Mouse (Mus musculus) common myeloid progenitor, adult 5-6 weeks (primary cell): ENCODE measurements around the gene Hpcal4. TPM values are rescaled to one million over a fixed set of nuclear protein-coding genes. Genes with fewer than 3 reads are reported as not detected.

ENCODE experiments used
- ATAC-seq: replicated peaks from 2 replicates; pipeline ENCODE4 v1.8.0; 2016; ENCODE audit warnings: low read depth, mild to moderate bottlenecking, moderate TSS enrichment, inconsistent platforms; ENCODE audit not compliant: poor library complexity, severe bottlenecking
- total RNA-seq: library from RNA; stranded (forward); fragments of 200-1000, 187-1606 nt; gene quantifications from 2 replicates; pipeline ENCODE4 v1.2.3, GENCODE M21; 2017

The Hpcal4 gene
- total RNA-seq, 1 experiment from 2014 or later, result not detected

DNA sequence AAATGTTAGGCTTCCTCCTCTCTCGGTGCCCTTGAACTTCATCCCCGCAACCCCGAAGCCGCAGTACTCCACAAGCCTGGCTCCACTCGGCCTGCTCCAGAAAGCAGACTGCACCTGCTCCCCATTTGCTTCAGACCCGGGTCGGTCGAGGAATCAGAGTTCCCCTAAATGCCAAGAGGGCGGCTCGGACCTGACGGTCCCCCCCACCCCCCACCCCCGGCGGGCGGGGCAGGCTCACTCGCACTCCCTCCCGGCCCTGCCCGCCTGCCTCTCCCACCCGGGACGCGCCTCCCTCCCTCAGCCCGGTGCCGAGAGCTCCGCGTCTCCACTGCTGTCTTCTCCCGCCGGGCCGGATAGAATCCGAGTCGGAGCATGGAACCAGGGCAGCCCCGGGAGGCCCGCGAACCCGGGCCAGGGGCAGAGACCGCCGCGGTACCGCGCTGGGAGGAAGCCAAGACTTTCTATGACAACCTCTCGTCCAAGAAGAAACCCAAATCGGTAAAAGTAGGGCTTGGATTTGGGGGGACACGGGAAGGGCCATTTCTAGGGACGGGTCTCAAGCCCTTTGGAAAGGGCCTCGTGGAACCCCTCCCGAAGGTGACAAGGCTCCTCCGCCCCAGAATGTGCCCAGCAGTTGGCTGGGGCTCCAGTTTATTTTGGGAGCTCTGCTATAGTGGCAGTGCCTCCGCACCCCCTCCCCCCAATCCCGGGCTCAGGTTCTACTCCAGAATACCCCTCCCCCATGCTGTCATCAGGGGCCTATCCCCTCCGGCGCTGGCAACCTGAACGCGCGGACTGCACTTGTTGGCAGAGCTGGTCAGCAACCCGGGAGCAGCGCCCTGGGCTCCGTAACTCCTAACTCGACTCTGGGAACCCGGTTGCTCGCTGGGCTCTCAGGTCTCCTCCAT lies 18.4 kb downstream of the Hpcal4 start, which contains the start of gene Nt5c1a:
Nt5c1a (plus strand) TSS at position 319 of the 908 bp plus-strand sequence.
- ATAC-seq, result peak; percentile 23; the same call in 1 of the 2 replicates

DNA sequence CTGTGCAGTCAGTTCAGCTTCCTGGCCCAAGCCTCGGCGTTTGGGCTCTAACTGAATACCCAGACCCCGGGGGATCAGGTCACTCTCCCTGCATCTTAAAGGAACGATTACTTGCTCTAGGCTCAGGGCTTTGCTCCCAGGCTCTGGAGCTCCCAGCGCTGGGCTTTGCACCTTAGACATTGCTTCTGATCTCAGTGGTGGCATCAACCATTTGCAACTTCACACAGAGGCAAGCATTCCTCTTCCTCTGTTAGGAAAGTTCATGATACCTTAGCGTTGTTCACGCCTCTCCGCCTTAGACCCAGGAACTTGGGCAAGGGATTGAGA lies 19.0 kb downstream of the Hpcal4 start:
- no peak for ATAC-seq

DNA sequence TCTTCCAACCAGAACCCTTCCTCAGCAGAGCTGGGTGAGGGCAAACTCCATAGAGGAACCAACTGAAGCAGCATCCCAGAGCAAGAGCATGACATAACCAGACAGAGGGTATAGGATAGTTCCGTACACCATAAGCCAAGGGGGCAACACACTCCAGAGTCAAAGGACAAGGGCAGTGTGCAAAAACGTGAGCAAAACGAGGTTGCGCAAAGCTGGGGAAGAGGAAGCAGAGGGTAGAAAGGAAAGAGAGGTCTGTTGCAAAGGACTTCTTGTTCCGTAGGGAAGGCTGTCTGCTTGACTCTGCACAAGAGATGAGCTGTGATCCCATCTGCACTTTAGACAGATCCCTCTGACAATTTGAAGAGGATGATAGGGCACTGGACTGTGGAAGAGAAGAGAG lies 24.3 kb downstream of the Hpcal4 start:
- peak; percentile 71 for ATAC-seq

DNA sequence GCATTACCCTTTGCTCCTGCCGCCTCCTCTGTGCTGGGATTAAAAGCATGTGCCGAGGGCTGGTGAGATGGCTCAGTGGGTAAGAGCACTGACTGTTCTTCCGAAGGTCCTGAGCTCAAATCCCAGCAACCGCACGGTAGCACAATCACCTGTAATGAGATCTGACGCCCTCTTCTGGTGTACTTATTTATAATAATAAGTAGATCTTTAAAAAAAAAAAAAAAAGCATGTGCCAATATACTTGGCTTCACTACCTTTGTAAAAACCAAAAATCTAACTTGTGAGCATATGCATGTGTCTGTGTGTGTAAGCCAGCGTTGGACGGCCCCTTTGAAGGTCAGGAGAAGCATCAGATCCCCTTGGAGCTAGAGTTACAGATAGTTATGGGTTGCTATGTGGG lies 28.0 kb downstream of the Hpcal4 start:
- no peak for ATAC-seq

DNA sequence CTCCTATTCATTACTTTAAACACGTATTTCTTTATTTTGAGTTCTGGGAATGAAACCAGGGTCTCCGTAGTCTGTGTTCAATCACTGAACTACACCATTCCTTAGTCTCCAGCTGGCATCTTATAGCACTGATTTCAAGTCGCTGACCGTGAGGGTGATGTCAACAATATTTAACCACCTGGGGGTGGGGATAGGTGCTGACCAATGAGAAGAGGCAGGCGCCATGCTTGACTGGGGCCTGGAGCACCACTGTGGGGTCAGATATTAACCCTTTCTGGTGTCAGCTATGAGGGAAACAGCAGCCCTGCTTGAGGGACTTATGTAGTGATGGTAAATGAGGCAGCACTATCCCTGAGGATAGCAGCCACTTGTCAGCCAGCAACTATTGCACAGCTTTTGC lies 28.4 kb downstream of the Hpcal4 start:
- no peak for ATAC-seq

DNA sequence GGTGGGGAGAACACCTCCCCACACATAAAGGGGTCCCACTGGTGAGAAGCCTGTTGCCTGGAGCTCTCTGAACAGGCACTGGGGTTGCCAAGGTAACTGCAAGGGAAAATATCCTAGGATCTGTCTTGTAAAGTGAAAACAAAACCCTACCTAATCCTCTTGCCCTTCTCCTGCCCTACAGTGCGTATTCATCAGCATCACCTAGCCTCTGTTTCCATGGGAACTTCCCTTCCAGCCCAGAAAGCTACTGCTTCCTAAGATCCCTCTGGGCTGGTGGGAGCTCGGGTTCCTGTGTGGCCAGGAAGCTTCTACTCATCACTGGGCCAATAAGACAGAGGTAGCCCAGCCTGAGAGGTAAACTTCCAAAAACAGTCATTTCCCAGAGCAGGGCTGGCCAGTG lies 29.3 kb downstream of the Hpcal4 start:
- ATAC-seq, result no peak

DNA sequence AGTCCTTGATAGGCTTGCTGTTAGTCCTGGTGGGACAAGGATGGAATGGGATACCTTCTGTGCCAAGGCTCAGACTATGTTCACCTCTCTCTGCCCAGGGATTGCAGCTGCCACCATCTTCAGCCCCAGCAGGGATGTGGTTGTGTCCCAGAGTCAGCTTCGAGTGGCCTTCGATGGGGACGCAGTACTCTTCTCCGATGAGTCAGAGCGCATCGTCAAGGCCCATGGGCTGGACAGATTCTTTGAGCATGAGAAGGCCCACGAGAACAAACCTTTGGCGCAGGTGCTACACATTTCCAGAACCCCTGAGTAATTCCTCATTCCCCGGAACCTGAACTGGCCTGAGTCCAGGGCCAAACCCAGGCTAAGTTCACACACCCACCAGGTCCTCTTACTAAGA lies 30.9 kb downstream of the Hpcal4 start:
- no peak for ATAC-seq

DNA sequence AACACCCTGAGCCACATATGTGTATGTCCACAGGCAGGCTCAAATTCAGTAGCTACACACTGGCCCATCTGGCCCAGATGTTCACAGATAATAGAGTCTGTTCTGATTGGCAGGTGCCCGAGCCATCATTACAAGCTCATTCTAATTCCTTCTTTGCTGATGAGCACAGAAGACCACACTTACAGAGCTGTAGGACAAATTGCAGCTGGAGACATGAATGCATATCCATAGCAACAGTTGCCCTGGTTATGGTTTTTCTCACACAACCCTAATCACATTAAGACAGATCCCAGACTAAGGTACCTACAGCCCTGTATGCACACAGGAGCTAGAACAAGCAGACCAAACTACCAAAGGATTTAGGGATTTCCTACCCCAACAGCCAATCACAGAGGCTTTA lies 32.3 kb downstream of the Hpcal4 start:
- no peak for ATAC-seq

DNA sequence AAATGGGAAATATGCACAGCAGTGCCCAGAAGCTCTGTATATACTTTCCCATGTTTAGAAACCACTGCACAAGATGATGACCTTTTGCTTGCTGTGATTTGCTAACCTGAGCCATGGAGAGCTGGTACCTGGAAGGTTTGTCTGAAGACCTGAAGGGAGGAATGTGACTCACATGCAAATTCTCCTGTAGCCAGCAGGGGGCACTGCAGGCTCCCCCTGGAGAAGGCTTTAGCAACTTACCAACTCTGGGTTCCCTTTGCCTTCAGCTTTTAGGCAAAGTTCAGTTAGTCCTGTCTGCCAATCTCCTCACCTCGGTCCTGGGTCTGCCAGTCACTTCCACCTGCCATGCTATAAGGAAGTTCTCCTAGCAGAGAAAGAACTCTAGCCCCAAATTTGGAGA lies 33.8 kb downstream of the Hpcal4 start:
- peak; percentile 63 for ATAC-seq

DNA sequence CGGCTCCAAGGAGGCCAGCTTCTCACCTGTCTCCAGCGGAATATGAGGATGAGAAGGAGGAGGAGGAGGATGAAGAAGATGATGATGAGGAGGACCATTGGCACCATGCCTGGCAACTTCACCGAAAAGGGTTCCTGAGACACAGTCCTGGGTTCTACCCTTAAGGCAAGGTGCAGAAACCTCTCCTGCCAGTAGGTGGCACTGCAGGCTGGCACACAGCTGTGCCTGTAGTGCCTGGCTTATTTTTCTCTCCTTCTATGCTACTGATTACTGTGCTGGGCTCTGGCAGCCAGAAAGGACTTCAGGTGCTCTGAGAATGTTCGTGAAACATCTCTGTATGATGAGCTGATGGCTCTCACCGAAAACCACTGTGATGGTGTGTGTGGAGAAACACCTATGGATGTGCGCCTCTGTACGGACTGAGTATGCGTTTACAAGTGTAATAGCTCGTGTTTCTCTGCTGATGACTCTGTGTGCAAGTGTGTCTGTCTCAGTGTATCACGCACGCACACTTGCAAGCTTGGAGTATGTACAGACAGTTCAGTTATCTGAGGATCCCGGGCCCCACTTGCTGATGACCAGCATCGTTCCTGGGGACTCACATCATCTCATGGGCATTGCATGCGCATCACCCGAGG lies 36.8 kb downstream of the Hpcal4 start:
- peak; percentile 89 for ATAC-seq

DNA sequence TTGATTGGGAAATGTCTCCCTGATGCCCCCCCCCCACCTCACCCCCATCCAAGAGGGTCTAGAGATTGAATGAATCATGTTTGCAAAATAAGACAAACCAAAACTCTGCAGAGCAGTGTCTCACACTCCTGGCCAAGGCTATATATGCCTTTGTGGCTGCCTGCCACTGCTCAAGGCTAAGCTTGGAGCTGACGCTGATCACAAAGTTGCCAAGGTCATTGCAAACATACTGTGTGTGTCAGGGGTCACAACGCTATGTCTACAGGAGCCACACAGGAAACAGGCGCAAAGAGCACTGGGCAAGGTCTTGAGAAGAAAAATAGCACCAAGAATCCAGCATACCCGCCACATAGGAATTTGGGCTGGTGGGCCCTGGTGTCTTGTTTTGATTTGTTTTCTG lies 37.6 kb downstream of the Hpcal4 start:
- no peak for ATAC-seq

DNA sequence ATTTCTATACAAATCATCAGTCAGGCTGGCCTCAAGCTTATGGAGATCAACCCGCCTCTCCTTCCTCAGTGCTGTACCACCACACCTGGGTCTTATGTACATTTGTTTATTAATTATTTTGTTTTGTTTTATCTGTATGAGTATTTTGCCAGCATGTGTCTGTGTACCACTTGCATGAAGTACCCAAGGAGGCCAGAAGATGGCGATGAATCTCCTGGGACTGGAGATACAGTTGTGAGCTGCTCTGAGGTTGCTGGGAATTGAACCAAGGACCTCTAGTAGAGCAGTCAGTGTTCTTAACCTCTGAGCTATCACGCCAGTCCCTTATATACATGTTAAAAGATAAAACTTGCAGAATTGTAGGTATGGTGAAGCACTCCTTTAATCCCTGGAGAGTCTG lies 40.3 kb downstream of the Hpcal4 start:
- ATAC-seq, result peak; percentile 62

DNA sequence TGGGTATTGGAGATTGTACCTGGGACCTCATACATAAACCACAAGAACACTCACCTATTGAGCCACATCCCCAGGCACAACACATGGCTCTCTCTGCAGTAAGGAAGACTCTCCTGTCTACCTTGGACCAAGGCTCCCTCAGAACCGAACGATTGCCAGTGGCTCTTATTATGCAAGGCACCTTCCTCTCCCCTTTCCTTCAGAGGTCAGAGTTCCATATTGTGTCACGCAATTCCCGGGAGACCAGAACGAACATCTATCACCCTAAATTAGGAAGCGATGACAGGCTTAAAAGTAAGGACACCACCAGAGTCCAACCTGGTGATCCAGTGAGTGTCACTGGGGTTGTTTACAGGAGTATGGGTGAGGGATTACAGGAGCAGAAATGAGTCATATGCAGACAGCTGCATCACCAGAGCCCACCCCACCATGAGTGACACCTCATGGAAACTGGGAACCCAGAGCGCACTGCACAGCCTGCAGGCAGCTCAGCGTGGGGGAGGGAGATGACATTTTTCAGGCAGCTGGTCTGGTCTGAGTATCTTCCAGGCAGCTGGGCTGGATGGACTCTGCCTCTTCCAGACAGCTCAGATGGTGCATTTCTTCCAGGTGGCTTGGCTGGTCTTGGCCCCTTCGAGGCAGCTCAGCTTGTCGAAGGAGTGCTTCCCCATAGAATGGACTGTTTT lies 42.8 kb downstream of the Hpcal4 start:
- ATAC-seq, result no peak

DNA sequence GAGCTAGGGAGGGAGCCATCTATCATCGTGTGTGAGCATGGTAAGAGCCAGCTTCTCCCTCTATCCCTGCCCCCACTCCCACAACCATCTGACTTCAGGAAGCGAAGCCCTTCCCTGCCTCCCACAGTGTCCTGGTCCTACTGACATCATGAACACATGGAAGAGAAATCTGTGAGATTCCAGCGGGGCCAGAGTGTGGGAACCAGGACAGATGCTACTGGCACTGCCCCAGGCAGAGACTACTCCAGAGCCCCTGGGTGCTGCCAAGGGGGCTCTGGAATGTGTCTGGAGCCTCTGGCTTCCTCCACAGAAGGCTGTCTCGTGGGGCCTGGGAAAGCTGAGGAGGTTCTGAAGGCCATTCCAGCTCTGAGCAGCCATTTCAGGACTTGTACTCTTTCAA lies 44.7 kb downstream of the Hpcal4 start:
- no peak for ATAC-seq

DNA sequence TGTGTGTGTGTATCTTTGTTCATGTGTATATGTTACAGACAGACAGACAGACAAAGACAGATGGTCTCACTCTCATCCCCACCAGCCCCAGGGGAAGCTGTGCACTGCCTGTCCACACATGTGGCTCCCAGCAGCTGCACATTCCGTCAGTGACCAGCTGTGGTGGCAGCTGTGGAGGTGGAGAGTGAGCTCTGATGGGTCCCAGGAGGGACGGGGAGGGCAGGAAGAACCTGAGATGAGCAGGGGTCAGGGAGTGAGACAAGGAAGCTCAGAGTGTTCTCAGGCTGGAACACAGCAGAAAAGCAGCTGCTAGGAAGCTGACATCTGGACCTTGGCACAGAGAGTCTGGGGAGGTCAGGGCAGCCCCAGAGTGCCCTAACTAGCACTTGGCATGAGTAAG lies 45.2 kb downstream of the Hpcal4 start:
- ATAC-seq, result no peak

DNA sequence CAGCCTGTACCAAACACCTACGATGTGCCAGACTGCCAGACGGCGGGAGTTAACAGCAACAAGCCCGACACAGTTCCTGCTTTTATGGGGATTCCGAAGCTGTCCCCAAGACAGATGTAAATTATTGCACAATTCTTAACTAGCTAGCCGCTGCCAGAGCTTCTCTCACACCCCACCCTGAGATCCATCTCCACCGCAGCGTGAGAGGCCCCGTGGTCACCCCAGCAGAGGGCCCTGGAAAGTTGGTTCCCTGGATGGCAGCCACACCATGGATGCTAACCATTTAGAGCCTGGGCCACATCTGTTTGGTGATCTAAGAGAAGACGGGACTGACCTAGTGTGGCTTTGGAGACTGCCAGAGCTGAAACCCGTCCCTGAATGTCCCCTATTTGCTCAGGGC lies 46.1 kb downstream of the Hpcal4 start:
- no peak for ATAC-seq

DNA sequence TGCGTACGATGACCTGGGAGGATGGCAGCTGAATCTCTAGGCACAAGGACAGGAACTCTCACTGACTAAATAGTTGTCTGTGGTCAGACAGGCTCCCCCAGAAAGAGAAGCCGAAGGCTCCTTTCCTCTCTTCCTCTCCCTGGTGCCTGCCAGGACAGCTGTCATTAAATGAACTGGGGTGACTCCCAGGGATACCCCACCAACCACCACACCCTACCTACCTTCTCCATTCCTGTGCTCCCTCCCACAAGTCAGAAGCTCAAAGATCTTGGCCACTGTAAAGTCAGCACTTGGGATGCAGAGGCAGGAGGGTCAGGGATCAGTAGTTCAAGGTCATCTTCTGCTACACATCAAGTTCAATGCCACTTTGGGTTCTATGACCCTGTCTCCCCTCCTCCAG lies 49.8 kb downstream of the Hpcal4 start:
- ATAC-seq, result 0 out of 2 replicates have a peak, but pooled peaks have one; percentile 8

DNA sequence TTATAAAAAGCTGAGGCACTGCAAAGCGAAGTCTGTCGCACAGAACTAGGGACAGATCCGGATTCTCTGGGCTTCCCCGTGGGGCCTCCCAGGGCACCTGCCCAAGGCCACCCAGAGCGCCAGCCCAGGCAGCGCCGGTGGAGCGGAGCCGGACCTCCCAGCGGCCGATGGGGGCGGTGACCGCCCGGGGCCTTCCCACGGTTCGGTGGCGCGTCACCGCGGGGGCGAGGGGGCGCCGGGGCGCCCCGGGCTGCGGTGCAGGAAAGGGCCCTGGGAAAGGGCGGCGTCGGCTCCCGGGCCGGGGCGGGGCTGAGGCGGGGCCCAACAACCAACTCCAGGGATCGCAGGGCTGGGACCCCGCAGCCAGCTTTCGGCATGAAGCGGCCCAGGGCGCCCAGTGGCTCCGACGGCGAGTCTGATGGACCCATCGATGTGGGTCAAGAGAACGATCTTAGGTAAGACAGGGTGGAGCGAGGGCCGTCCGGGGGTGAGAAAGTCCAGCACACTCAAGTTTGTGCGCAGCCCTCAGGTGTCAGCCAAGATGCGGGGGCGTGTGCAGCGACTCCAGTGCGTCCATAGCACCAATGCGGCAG lies 50.6 kb downstream of the Hpcal4 start, which contains the start of gene Heyl:
Heyl (plus strand) TSS at position 65 of the 593 bp plus-strand sequence.
- peak; percentile 31; the same call in 1 of the 2 replicates for ATAC-seq

DNA sequence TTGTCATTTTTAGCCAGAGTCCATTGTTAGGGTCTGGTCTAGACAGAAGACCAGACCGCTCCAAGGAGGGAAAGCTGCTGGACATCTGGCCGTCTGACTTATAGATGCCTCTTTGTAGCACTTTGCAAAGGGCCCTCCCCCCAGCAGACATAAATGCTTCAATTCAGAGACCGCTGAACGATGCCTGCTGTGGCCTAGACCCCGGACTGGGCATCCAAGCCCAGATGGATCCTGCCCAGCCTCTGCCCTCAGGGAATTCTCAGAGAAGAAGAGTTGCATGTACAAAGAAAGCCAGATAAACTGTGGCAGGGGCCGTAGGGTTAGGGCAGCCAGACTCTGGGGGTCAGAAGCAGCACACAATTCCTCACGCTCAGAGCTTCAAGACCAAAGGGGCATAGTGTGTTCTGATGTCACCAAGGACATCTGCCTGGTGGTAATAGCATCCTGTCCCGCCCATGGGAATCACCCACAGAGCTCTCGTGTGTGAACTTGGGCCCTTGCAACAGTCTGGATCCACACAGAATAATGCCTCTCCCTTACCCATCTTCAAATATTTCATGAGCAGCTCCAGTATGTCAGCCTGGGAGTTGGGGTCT lies 52.9 kb downstream of the Hpcal4 start:
- no peak for ATAC-seq

DNA sequence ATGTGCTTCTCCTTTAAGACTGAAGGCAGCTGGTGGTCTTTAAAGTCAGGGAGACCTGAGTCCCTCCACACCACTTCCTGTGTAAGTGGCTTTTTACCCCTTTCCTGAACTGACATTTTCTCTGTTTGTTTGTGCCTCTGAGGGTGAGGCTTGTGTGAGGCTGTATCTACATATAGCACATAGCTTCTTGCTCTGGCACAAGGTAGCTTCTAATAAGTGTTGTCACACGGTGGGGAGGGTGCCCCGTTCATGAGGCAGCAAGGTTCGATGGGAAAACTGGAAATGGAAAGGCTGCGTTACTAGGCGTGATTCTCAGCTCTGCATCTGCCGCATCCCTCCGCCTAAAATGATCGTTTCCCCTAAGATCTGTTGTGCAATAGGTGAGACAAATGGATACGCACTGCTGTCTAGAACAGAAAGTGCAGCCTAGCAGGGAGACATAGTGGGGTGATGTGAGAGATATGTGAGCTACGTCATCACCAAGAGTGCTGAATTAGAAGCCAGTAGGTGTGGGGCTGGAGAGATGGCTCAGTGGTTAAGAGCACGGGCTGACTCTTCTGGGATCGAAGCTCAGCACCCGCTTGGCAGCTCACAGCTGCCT lies 53.5 kb downstream of the Hpcal4 start:
- ATAC-seq, result no peak
